Mouse (Mus musculus) embryonic facial prominence, embryonic 10.5 days (tissue): ENCODE results near the gene Dad1. TPM values are rescaled to one million over a fixed set of nuclear protein-coding genes. Genes with fewer than 3 reads are reported as not detected.

ENCODE experiments used
- DNase-seq: peaks from one replicate; pipeline ENCODE4 v3.0.0-alpha.2; 2017; ENCODE audit warnings: low spot score
- H3K27ac ChIP-seq: fragments of 300-500 bp; sonication (generic); replicated peaks from 2 replicates; pipeline ENCODE4 v1.5.1; 2016; ENCODE audit warnings: mild to moderate bottlenecking
- H3K27me3 ChIP-seq: fragments of 300-500 bp; sonication (generic); replicated peaks from 2 replicates; pipeline ENCODE4 v1.6.1; 2016; ENCODE audit warnings: low read depth, mild to moderate bottlenecking; ENCODE audit not compliant: poor library complexity, severe bottlenecking
- H3K36me3 ChIP-seq: fragments of 300-500 bp; sonication (generic); replicated peaks from 2 replicates; pipeline ENCODE4 v1.6.1; 2016; ENCODE audit warnings: mild to moderate bottlenecking, moderate library complexity
- H3K4me1 ChIP-seq: fragments of 300-500 bp; sonication (generic); 2 replicates; pipeline ENCODE4 v1.6.1; 2016
- H3K4me3 ChIP-seq: fragments of 300-500 bp; sonication (generic); 2 replicates; pipeline ENCODE4 v1.5.1; 2016; ENCODE audit warnings: mild to moderate bottlenecking, moderate library complexity
- H3K9me3 ChIP-seq: fragments of 300-500 bp; sonication (generic); 2 replicates; pipeline ENCODE4 v1.6.1; 2016; ENCODE audit warnings: mild to moderate bottlenecking
- WGBS: fragments of 180-500 bp; shearing (Covaris S2); methylation state at CpG from one replicate; pipeline ENCODE4 v1.1.7; 2016; 5-methylcytosine and 5-hydroxymethylcytosine counted together
- polyA plus RNA-seq: library from polyadenylated mRNA; unstranded; fragments of >200 nt; fragmentation: Nextera tagmentation; extraction: Ambion mirVana; gene quantifications from 2 replicates; pipeline ENCODE4 v1.2.1, GENCODE M21; 2016

Dad1 gene
- 229 and 238 TPM in 2 replicates for polyA plus RNA-seq

DNA sequence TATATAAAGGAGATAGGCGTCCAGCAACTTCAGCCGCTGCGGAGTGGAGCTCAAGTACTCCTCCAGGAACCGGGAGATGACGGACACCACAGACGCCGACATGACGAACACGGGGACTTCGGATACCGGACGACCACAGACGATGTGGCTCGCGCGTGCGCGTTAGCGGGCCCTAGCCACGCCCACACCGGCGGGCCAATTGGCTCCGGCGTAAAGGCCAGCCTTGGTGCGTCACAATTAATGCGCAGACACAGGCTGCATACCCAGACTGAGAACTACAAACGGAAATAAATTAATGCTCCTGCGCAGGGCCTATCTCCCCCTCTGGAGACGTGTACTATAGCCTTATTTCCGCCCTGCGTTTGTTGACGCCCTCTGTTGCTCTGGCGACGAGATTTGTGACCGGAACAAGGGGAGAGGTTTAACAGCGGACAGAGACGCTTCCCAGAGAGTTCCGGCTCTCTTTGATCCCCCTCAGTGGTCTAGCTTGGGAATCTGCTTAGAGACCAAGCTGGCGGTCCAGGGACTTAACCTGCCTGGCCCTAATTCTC lies at the start of gene Dad1, which contains the start of gene Abhd4:
TSS of gene Dad1 (minus strand) at position 364 of the 551 bp plus-strand sequence.
TSS of gene Abhd4 (plus strand) at position 448 of the 551 bp plus-strand sequence.
- peak within 1 kb of the TSS; percentile 86 for H3K27ac ChIP-seq
- H3K27me3 ChIP-seq, result no peaks in the 10 kb centered on the region
- peaks cover 44% of the 10 kb centered on the region for H3K4me1 ChIP-seq
- peaks cover 14% of the 10 kb centered on the region; the same call in 1 of the 2 replicates for H3K36me3 ChIP-seq
- peak; percentile 98 for DNase-seq
- H3K9me3 ChIP-seq, result no peaks in the 10 kb centered on the region
- H3K4me3 ChIP-seq, result peak within 1 kb of the TSS; percentile 82
- WGBS, result under 1% methylated on average over 39 of the region's 39 CpGs

DNA sequence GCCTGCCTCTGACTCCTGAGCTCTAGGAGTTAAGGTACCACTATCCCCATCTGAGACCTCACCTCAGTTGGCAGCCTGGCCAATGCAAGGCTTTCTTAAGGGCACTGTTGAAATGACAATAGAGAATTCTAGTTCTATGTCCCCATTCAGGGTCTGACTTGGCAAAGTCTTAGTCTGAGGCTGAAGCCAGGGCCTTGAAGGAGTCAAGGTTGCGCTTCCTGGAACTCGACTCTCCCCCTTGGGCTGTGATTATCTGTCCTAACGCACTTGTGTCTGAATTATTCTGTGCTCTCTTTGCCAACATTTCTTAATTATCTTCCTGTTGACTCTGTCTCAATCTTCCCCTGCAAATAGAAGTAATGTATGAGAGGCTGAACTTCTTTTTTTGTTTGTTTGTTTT lies 46.8 kb upstream of the Dad1 start:
- no peak overlapping the region for H3K4me3 ChIP-seq
- H3K4me1 ChIP-seq, result no peaks in the 10 kb centered on the region
- 85% methylated on average over 3 of the region's 3 CpGs for WGBS
- H3K27me3 ChIP-seq, result peaks cover 9% of the 10 kb centered on the region
- no peaks in the 10 kb centered on the region for H3K36me3 ChIP-seq
- H3K27ac ChIP-seq, result no peak overlapping the region
- peaks cover 6% of the 10 kb centered on the region; the same call in 1 of the 2 replicates for H3K9me3 ChIP-seq
- DNase-seq, result no peak

DNA sequence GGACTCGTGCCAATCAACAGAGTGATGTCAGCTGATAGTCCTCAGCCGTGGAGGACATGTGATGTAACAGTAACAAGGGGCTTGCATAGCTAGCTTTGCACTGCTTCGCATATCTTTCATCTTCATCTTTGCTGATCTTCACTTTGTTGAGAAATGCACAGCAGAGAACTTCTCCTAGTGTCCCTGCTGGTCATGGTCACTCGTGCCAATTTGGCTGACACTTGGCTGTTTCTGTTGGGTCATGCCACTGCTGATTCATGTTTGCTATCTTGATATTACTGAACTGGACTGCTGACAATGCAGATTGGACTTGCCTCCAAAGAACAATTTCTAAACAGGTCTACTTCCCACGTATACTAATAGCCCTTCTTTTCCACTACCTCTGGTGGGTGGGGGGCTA lies 46.2 kb upstream of the Dad1 start:
- 83% methylated on average over 5 of the region's 5 CpGs for WGBS
- Histone ChIP-seq H3K4me1 (no peaks in the 10 kb centered on the region), H3K36me3 (no peaks in the 10 kb centered on the region), H3K4me3 (no peak overlapping the region), H3K9me3 (peaks cover 6% of the 10 kb centered on the region; the same call in 1 of the 2 replicates), H3K27ac (no peak overlapping the region), H3K27me3 (peaks cover 9% of the 10 kb centered on the region)
- no peak for DNase-seq

DNA sequence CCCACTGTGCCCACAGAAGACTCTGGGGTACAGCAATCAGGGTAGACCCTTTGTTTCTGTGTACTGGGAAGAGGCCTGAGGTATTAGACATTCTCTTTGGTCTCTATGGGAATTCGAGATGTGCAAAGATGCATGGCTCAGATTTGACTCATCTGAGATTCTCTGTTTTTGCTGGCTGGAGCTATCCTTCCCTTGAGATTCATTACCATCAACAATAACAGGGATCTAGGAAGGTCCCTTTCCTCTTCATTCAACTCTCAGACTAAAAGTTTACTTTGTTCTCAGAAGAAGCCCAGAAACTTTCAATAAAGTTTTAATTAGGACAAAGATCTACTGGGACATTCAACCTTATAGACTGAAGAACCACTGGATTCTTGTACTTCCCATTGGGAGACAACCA lies 30.9 kb upstream of the Dad1 start, which contains the start of gene Olfr49:
TSS of gene Olfr49 (minus strand) at position 101 of the 400 bp plus-strand sequence.
- H3K36me3 ChIP-seq, result no peaks in the 10 kb centered on the region
- H3K4me1 ChIP-seq, result no peaks in the 10 kb centered on the region
- no peaks in the 10 kb centered on the region for H3K9me3 ChIP-seq
- WGBS, result 70% methylated on average over 1 of the region's 1 CpGs
- H3K27me3 ChIP-seq, result no peaks in the 10 kb centered on the region
- no peak within 1 kb of the TSS for H3K4me3 ChIP-seq
- DNase-seq, result no peak
- no peak within 1 kb of the TSS for H3K27ac ChIP-seq

DNA sequence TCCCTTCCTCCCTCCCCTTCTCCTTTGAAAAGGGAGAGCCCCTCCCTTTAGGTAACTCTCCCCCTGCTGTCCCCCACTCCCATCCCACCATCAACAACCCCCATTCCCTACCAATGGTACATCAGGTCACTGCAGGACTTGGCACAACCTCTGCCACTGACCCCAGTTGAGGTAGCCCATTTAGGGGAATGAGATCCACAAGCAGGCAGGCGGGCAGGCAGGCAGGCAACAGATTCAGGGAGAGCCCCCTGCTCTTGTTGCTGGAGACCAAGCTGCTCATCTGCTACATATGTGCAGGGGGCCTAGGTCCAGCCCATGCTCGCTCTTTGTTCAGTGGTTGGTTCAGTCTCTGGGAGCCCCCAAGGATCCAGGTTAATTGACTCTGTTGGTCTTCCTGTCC lies 22.5 kb upstream of the Dad1 start:
- 92% methylated on average over 2 of the region's 2 CpGs for WGBS
- no peak overlapping the region for H3K27ac ChIP-seq
- no peak overlapping the region for H3K4me3 ChIP-seq
- no peaks in the 10 kb centered on the region for H3K9me3 ChIP-seq
- DNase-seq, result no peak
- no peaks in the 10 kb centered on the region for H3K4me1 ChIP-seq
- no peaks in the 10 kb centered on the region for H3K36me3 ChIP-seq
- H3K27me3 ChIP-seq, result no peaks in the 10 kb centered on the region

DNA sequence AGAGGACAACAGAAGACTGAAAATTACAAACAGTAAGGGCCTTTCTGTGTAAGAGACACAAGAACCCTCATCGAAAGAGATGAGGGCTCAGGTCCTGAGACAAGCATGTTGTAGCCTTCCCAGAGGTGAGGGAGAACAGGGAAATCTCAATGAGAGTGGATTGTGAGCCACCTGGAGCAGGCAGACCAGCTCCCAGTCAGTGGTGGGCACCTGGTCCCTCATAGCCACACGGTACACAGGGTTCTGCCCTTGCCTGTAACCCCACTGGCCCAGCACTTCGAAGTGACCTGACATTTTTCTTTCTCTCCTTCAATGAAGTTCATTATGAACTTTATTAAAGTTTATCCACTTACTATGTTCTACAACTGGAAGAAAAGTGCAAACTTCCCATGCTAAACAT lies 18.8 kb upstream of the Dad1 start:
- peaks cover 11% of the 10 kb centered on the region for H3K36me3 ChIP-seq
- no peak for DNase-seq
- 87% methylated on average over 3 of the region's 3 CpGs for WGBS

DNA sequence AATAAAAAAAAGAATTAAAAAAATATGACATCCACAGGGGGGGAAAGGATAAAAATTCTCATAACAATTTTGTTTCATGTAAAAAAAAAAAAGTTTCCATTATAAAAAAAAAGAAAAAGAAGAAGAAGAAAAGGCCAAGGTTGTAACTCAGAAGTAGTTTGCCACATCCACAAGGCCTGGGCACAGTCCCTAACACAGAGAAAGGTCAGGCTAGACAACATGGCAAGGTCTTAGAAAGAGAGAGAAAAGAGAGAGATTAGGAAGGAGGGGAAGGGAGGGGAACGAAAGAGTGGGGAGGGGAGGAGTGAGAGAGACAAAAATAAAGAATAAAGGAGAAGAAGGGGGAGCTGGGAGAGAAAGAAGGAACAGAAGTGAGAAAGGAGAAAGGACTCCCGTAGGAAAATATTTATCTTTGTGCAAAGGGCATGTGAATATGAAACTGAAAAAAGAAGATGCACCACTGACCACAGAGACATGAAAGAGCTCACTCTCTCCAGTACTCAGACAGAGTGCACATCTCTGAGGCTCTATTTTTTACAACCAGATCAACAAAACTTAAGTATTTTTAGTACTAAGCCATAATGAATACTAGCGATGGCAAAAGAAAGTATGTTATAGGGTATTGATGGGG lies 18.2 kb upstream of the Dad1 start:
- no peak for DNase-seq
- Histone ChIP-seq H3K4me1 (no peaks in the 10 kb centered on the region), H3K27ac (no peak overlapping the region), H3K4me3 (no peak overlapping the region), H3K9me3 (no peaks in the 10 kb centered on the region), H3K27me3 (no peaks in the 10 kb centered on the region), H3K36me3 (peaks cover 17% of the 10 kb centered on the region)
- 87% methylated on average over 3 of the region's 3 CpGs for WGBS

More for the DNA sequence above, 18.8 kb upstream of the Dad1 start:
- no peaks in the 10 kb centered on the region for H3K9me3 ChIP-seq
- no peak overlapping the region for H3K27ac ChIP-seq
- no peak overlapping the region for H3K4me3 ChIP-seq
- no peaks in the 10 kb centered on the region for H3K4me1 ChIP-seq
- no peaks in the 10 kb centered on the region for H3K27me3 ChIP-seq

DNA sequence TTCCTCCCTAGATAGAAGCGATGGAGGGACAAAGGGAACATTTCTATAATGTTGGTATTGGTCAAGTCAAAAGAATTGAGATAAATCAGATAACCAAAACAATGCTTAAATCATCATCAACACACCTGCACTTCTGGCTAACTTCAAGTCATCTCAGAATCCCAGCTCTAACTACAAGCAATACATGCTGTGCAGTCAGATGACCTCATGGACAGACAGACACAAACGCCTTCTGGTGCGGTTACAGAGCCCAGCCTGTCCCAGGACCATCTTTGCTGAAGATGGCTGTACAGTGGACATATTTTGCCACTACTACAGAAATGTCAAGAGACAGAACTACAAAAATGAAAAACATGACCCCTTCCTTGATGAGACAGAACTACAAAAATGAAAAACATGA lies 16.5 kb upstream of the Dad1 start:
- Histone ChIP-seq H3K27me3 (no peaks in the 10 kb centered on the region), H3K36me3 (peaks cover 20% of the 10 kb centered on the region), H3K4me3 (no peak overlapping the region), H3K27ac (no peak overlapping the region), H3K4me1 (no peaks in the 10 kb centered on the region), H3K9me3 (no peaks in the 10 kb centered on the region)
- 92% methylated on average over 3 of the region's 3 CpGs for WGBS
- no peak for DNase-seq

DNA sequence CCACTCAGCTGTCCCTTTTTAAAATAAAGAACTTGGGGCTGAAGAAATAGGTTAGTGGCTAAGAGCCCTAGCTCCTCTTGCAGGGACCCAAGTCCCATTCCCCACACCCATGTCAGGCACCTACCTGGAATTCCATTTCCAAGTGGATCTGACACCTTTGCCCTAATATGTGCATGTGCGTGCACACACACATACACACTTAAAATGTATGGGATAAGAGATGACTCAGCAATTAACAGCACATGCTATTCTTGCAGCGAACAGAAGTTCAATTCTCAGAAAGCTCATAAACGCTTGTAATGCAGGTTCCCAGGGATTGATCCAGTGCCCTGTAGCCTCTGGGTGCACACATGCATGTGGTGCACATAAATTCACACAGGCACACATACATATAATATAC lies 15.7 kb upstream of the Dad1 start:
- no peak for DNase-seq
- no peaks in the 10 kb centered on the region for H3K9me3 ChIP-seq
- peaks cover 20% of the 10 kb centered on the region for H3K36me3 ChIP-seq
- no peak overlapping the region for H3K27ac ChIP-seq
- no peak overlapping the region for H3K4me3 ChIP-seq
- 92% methylated on average over 3 of the region's 3 CpGs for WGBS
- no peaks in the 10 kb centered on the region for H3K27me3 ChIP-seq
- no peaks in the 10 kb centered on the region for H3K4me1 ChIP-seq

DNA sequence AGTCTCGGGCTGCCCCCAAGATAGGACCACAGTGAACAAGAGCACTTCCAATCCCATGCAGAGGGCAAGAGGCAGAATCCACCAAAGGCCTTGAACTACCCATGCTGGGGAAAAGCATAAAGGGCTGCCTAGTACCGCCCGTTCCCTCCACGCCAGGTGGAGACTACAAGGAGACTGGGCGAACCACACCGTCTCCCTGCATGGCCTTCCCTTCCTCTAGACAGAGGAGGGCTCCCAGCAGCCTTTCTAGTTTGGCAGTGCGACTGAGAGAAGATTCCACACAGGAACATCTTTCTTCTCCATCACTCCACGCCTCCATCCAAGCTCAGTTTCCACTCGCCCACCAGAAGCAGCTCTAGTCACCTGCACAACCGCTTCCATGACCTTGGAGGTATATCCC lies 14.1 kb upstream of the Dad1 start:
- Histone ChIP-seq H3K4me3 (no peak overlapping the region), H3K9me3 (no peaks in the 10 kb centered on the region), H3K4me1 (no peaks in the 10 kb centered on the region), H3K27me3 (no peaks in the 10 kb centered on the region), H3K27ac (no peak overlapping the region), H3K36me3 (peaks cover 32% of the 10 kb centered on the region)
- 94% methylated on average over 10 of the region's 10 CpGs for WGBS
- DNase-seq, result no peak

DNA sequence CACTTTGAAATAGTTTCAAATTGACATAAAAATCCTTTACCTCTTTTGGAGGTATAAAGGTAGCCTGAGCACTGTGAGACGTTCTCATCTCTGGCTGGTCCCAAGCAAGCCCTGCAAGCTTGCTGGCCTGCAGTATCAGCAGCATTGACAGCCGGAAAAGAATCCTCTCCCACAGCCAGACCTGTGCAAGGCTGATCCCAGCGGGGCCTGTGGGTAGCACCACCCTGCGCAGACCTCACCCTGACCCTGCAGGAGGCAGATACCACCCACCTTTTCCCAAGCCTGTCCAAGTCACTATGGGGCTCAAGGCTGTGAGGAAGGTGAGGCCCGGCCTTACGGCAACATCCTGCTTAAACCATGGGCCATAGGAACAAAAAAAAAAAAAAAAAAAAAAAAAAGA lies 12.0 kb upstream of the Dad1 start:
- peaks cover 37% of the 10 kb centered on the region for H3K36me3 ChIP-seq
- no peak for DNase-seq
- 77% methylated on average over 6 of the region's 6 CpGs for WGBS
- no peaks in the 10 kb centered on the region for H3K27me3 ChIP-seq
- no peaks in the 10 kb centered on the region for H3K4me1 ChIP-seq
- H3K9me3 ChIP-seq, result no peaks in the 10 kb centered on the region
- H3K4me3 ChIP-seq, result no peak overlapping the region
- H3K27ac ChIP-seq, result no peak overlapping the region

DNA sequence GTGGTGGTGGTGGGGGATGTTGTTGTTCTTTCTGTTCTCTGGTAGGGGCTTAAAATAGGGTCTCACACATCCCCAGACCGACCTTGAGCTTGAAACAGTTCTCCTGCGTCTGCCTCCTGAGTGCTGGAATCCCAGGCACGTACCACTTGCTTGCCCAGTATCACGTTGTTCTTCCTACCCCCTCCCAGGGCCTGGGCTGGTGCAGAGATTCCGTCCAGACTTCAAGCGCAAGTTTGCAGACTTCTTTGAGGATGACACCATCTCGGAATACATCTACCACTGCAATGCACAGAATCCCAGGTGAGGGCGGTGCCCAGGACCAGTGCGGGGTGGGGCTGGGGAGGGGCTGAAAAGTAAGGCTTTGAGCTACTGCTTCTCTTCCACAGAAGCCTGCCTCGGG lies 11.2 kb upstream of the Dad1 start:
- H3K4me3 ChIP-seq, result no peak overlapping the region
- H3K4me1 ChIP-seq, result peaks cover 3% of the 10 kb centered on the region
- no peak overlapping the region for H3K27ac ChIP-seq
- H3K9me3 ChIP-seq, result no peaks in the 10 kb centered on the region
- H3K27me3 ChIP-seq, result no peaks in the 10 kb centered on the region
- DNase-seq, result no peak
- H3K36me3 ChIP-seq, result peaks cover 37% of the 10 kb centered on the region
- 41% methylated on average over 10 of the region's 10 CpGs for WGBS

DNA sequence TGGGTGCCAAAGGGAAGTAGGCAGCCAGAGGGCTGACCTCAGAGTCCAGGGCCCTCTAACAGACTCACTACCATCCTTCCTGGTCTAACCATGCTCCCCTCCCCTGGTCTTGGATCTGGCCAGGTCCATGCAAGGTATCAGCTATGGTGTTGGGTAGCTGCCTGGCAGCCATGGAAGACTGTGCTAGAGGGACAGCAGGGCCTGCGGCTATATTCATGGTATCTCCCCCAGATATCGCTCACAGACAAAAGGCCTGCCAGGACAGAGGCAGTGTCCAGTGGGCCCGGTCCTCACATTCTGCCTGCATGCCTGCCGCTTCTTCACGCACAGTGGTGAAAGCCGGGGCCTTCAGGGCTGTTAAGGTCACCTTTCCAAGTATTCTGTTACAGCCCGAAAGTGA lies 10.3 kb upstream of the Dad1 start:
- 90% methylated on average over 7 of the region's 7 CpGs for WGBS
- peaks cover 11% of the 10 kb centered on the region for H3K4me1 ChIP-seq
- no peaks in the 10 kb centered on the region for H3K9me3 ChIP-seq
- no peak overlapping the region for H3K27ac ChIP-seq
- H3K27me3 ChIP-seq, result no peaks in the 10 kb centered on the region
- no peak overlapping the region for H3K4me3 ChIP-seq
- DNase-seq, result no peak
- peaks cover 37% of the 10 kb centered on the region for H3K36me3 ChIP-seq
